Mouse (Mus musculus) naive thymus-derived CD4-positive, alpha-beta T cell, adult 2 months (primary cell): ENCODE data around the gene Ppm1j.
A peak's percentile ranks its signal among the peaks of the same experiment; 100 is the strongest.
"Not testable (repeated sequence)": the region's sequence is repeated elsewhere in the genome, so short reads cannot be mapped to it uniquely, and the experiment has no call there.

ENCODE experiments used
- DNase-seq: peaks from one replicate; pipeline ENCODE4 v3.0.0-alpha.2; 2011; ENCODE audit warnings: low read depth

Ppm1j gene

DNA sequence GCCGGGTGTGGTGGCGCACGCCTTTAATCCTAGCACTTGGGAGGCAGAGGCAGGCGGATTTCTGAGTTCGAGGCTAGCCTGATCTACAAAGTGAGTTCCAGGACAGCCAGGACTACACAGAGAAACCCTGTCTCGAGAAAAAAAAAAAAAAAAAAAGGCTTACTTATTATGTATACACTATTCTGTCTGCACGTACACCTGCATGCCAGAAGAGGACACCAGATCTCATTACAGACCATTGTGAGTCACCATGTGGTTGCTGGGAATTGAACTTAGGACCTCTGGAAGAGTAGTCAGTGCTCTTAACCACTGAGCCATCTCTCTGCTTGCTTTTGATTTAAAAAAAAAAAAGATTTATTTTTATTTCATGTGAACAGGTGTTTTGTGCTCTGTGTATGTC, 32.4 kb downstream of the Ppm1j start:
- DNase-seq = not testable (repeated sequence)

DNA sequence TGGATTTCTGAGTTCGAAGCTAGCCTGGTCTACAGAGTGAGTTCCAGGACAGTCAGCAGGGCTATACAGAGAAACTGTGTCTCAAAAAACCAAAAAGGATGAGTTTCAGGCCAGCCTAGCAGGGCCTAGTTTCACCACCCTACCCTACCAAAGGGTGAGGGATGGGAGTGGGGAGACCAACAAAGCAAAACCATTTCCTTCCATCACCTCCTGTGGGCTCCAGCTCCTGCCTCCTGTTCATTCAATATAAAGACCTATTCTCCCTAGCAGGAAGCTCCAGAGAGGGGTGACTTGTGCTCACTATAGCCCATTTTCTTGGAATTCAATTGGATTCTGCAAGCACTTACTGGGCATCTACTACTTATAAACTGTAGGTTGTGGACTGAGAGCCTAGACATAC, 33.9 kb downstream of the Ppm1j start:
- no peak for DNase-seq

DNA sequence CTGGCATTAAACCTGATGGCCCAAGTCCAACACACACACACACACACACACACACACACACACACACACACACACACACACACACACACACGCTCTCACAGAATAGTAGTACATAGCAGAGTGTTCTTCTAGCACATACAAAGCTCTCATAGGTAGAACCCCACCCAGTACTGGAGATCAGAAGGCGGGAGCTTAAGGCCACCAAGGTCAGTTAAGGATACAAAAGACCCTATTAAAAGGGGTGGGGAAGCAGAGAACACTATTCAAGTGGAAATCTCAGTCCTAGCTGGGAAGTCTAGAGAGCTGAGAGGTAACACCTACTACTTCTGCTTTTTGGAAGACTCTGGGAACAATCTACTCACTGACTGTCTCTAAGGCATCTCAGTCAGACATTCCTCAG, 34.5 kb downstream of the Ppm1j start:
- no peak for DNase-seq

DNA sequence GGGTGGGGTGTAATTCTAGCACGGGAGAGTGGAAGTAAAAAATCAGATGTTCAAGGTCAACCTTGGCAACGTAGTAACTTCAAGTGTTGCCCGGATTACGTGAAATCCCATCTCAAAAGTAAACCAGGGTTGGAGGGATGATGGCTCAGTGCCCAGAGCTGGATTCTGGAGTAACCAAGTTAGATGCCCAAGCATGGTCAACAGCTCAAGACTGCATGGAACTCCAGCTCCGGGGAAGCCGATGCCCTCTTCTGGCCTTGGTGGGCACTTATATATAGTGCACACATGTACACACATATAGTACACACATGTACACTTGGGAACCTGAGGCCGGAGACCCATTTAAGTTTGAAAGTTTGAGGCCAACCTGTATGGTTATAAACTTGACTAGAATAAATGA, 35.3 kb downstream of the Ppm1j start:
- DNase-seq = no peak

DNA sequence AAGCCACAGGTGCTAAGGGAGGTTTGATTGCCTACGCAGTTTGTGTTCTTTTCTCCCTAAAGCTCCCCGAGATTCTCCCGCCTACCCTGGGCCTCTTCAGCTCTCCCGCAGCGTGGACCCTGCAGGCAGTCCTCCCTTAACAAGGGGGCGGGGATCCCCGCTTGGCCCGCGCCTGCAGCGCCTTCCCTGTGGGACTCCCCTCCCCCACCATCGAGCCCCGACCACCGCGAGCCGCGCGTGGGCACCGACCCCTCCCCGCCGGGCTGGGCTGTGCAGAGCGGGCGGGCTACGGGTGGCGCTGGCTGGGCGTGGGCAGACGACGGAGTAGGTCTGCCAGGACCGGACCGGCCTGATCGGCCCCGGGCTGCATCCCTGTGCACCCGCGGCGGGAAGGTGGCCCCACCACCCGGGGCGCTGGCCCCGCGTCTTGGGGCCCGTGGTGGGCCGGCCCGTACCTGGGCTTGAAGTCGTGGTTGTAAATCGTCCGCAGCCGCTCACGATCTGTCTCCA, 36.7 kb downstream of the Ppm1j start:
- peak; percentile 58 for DNase-seq

DNA sequence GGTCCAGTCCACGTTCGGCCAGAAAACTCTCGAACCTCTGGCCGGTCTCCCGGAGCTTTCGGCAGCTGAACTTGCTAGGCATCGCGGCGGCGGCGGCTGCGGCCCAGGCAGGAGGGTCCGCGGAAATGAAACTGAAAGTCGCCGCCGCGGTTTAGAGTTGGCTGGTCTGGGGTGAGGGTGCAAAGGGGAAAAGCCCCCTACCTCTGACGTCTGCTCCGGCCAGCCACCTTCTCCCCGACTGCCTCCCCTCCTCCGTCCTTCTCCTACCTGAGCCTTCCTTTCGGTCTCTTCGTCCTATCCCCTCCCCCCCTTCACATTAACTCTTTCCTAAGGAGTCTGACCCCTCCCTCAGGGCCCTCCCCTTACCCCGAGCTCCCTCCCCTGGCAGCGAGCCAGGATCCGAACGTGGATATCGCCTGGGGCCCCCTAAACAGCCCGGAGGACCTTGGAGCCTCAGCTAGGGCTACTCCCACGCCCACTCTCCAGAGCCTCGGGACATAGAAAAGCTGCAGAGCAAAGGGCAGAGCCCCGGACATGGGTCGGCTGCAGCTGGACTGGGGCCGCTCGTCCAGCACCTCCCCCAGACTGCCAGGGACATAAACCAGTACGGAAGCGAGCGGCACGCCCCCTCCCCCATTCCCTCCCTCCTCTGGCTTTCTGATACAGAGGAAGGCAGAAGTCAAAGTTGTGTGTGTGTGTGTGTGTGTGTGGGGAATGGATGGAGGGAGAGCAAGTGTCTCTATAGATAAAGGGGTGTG, 37.3 kb downstream of the Ppm1j start, which contains the start of gene Mov10:
Gene Mov10, minus strand, starts transcription at position 573 of the 758 bp plus-strand sequence.
- DNase-seq = peak; percentile 78

DNA sequence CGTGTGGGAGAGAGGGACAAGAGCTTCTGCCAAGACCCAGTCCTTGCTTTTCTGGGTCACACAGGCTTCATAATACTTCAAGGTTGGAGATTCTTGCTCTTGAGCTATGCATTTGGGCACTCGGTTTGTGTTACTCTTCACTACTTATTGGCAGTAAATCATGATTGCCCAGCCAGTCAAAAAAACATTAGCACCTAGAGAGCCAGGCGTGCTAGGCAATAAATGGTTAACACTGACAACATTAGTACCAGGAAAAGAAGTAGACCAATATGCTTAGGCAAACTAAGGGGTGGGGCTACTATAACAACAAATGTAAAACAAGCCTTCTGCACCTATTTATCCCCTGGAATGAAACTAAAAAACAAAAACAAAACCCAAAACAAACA, 37.9 kb downstream of the Ppm1j start:
- no peak for DNase-seq

DNA sequence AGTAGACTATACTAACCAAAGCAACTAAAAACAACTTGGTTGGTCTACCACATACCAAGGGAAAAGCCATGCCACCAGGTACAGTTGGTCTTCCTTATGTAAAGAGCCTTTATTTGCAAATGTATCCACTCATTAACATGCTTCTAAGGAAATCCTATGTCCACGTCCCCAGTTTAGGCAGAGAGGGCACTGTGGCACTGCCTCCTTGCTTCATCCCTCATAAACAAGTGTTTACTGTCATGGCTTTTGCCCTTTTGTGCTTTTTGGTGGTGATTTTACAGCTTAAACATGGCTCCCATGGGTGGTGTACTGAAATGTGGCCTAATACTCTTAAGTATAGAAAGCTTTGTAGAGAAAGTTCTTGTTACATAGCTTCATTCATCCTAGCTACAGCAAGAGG, 39.6 kb downstream of the Ppm1j start:
- no peak for DNase-seq

DNA sequence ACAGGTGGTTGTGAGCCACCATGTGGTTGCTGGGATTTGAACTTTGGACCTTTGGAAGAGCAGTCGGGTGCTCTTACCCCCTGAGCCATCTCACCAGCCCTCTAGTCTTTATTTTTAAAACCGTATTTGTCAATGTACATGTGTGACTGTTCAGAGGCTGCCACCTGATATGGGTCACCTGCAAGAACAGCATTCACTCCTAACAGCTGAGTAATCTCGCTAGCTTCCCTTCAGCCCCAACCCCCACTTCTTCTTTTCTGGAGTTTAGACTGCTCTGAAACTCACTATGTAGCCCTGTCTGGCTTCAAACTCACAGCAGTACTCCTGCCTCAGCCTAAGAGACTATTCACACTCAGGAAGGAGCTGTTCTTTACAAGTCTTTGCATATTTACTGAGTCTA, 41.6 kb downstream of the Ppm1j start:
- DNase-seq = no peak
